Mouse (Mus musculus): ENCODE data around the gene Nin. TPM values are rescaled to one million over a fixed set of nuclear protein-coding genes. Genes with fewer than 3 reads are reported as not detected.

The Nin gene
- 7.2 and 7.5 TPM in 2 replicates for polyA plus RNA-seq (2015; fragmentation: Nextera tagmentation; extraction: Ambion mirVana)

GRCm38 (mm10) chr12:70113351-70113750, at the start of gene Nin:
TSS of gene Nin (minus strand) at chr12:70113717.

DNA sequence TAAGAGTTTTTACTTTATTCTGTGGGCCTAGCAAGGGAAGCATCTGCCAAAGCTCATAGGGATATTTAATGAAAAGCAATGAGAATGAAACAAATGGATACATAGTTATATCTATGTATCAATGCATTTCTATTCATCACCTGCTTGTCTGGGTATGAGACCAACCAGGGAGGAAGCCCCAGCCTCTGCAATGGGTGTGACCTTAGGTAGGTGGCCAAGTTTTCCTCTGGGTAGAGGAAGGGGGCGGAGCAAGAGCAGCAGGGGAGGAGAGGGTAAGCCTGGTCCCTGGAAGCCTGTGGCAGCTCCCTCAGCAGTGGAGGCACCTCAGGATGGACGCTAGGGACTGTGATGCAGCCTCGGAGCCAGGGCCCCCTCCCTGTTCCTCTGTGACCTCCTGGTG, 40.3 kb upstream of the Nin start, which contains the start of gene Abhd12b:
Gene Abhd12b, plus strand, starts transcription at position 301 of the 400 bp plus-strand sequence.

GRCm38 (mm10) chr12:69986786-69987497, 126.6 kb downstream of the Nin start, which contains the start of gene Sav1:
TSS of gene Sav1 (minus strand) at chr12:69987002.

Other genes starting within 250 kb of the Nin start
- 132 and 145 TPM in 2 replicates for gene Atl1, start 221.1 kb downstream of the Nin start, polyA plus RNA-seq (2015; fragmentation: Nextera tagmentation; extraction: Ambion mirVana)
- 18.8 and 19.5 TPM in 2 replicates for gene Map4k5, start 220.5 kb downstream of the Nin start, polyA plus RNA-seq (2015; fragmentation: Nextera tagmentation; extraction: Ambion mirVana)
- gene Sav1, start 126.7 kb downstream of the Nin start, polyA plus RNA-seq (2015; fragmentation: Nextera tagmentation; extraction: Ambion mirVana) = 2.7 and 3.2 TPM in 2 replicates
- 0.18 TPM in 1 of 2 replicates, not detected in the other for gene Abhd12b, start 40.4 kb upstream of the Nin start, polyA plus RNA-seq (2015; fragmentation: Nextera tagmentation; extraction: Ambion mirVana)
- gene Pygl, start 117.8 kb upstream of the Nin start, polyA plus RNA-seq (2015; fragmentation: Nextera tagmentation; extraction: Ambion mirVana) = 9.9 and 10.0 TPM in 2 replicates
- gene Trim9, start 233.9 kb upstream of the Nin start, polyA plus RNA-seq (2015; fragmentation: Nextera tagmentation; extraction: Ambion mirVana) = 120 and 154 TPM in 2 replicates

Data from neural tube, postnatal 0 days (tissue).